Mouse (Mus musculus) cerebellum, adult 2 months (tissue): ENCODE data around the gene Gm49450.

Source experiments
- CTCF ChIP-seq: fragments of 200-500 bp; IDR thresholded peaks from 2 replicates; pipeline ENCODE4 v1.5.1; 2011; ENCODE audit warnings: low read depth, mild to moderate bottlenecking, control low read depth, low read length, moderate library complexity, borderline replicate concordance; ENCODE audit not compliant: insufficient read depth
- POLR2A ChIP-seq: fragments of 200-500 bp; IDR thresholded peaks from 2 replicates; pipeline ENCODE4 v1.6.1; 2011; ENCODE audit warnings: low read length, control low read depth, borderline replicate concordance; ENCODE audit not compliant: insufficient read depth

DNA sequence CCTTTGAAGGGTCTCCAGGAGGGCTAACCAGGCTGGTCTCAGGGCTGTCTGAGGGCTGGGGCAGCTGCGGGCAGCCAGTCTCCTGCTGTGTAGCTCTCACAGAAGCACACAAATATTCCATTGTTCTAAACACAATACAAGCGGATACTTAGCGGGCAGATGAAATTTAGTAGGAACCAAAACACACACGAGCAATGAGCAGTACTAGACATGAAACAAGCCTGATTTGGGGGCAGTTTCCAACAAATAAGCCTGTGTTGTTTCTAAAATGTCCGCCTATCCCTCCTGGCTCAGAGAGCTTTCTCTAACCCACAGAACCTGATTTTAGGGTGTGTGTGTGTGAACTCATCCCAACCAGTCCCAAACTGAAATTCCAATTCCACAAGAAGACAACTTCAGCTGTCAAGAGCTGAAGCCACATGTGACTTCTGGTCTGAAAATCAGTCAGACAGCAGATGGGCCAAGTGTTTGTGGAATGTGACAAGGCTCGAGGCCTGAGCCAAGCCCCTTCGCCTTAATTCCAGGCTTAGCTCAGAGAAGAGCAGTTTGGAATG is 33.8 kb upstream of the Gm49450 start:
- TF ChIP-seq CTCF (no peak), POLR2A (no peak)
